In genomic region chr11:74838971-74839370, GRCm38 (mm10) we compare ENCODE assay signal across 8 mouse cellular contexts. TPM values are rescaled to one million over a fixed set of nuclear protein-coding genes. Genes with fewer than 3 reads are reported as not detected.
DNase-seq lines count a peak whose midpoint lies in the region; ATAC-seq and TF ChIP-seq lines count a peak whose summit lies in the region.

No protein-coding gene starts in this region.

- TF ChIP-seq CTCF in hindbrain, postnatal 0 days (IDR thresholded peaks at IDR 0.05; ENCODE audit: low read depth), result no peak

- TF ChIP-seq POLR2A in limb, embryonic 14.5 days (IDR thresholded peaks at IDR 0.05; ENCODE audit: borderline replicate concordance, extremely low read depth, insufficient read depth, insufficient read length), result no peak

- no peaks in the 10 kb centered on the region for H3K27me3 ChIP-seq in hindbrain, postnatal 0 days (ENCODE audit: insufficient read depth, low read length)
- no peaks in the 10 kb centered on the region for H3K27me3 ChIP-seq in limb, embryonic 14.5 days (ENCODE audit: control insufficient read depth, insufficient read depth, low read length)
- H3K27me3 ChIP-seq in midbrain, embryonic 14.5 days (ENCODE audit: control insufficient read depth, insufficient read depth, low read length), result no peaks in the 10 kb centered on the region

- peak; percentile 69 to 78 for DNase-seq in right cerebral cortex, adult 2 months (ENCODE audit: low spot score in 2 of 2)
- DNase-seq in right cerebral cortex, postnatal 25 days, result no peak
- DNase-seq in c-Kit-positive CD71-negative TER-119-negative erythroid progenitor cells, embryonic 14.5 days (ENCODE audit: low read depth), result peak; percentile 66
- peak; percentile 49 to 60 for DNase-seq in gastrocnemius, adult 8-10 months (ENCODE audit: low spot score in 2 of 2)
- DNase-seq in hindbrain, postnatal 0 days (ENCODE audit: low spot score), result peak; percentile 40
- DNase-seq in limb, embryonic 14.5 days (ENCODE audit: low spot score), result peak; percentile 55
- peak; percentile 36 for DNase-seq in midbrain, embryonic 14.5 days
- peak; percentile 66 for DNase-seq in thymus, postnatal 0 days (ENCODE audit: low spot score)

- peak overlapping the region; percentile 83; the same call in 1 of the 2 replicates for H3K27ac ChIP-seq in hindbrain, postnatal 0 days
- peak overlapping the region; percentile 95 for H3K27ac ChIP-seq in limb, embryonic 14.5 days (replicated peaks; ENCODE audit: low read depth, low read length)
- peak overlapping the region; percentile 89 for H3K27ac ChIP-seq in midbrain, embryonic 14.5 days (replicated peaks; ENCODE audit: low read depth, low read length)

- peaks cover 13% of the 10 kb centered on the region; the same call in 1 of the 2 replicates for H3K4me1 ChIP-seq in hindbrain, postnatal 0 days (ENCODE audit: insufficient read depth, low read length)
- peaks cover 22% of the 10 kb centered on the region; the same call in 1 of the 2 replicates for H3K4me1 ChIP-seq in limb, embryonic 14.5 days (ENCODE audit: control insufficient read depth, insufficient read depth, low read length)
- H3K4me1 ChIP-seq in midbrain, embryonic 14.5 days (ENCODE audit: control insufficient read depth, insufficient read depth, low read length), result peaks cover 10% of the 10 kb centered on the region

- H3K4me2 ChIP-seq in hindbrain, postnatal 0 days (ENCODE audit: low read depth, low read length), result peak overlapping the region; percentile 60
- peak overlapping the region; percentile 88 for H3K4me2 ChIP-seq in limb, embryonic 14.5 days (replicated peaks; ENCODE audit: low read depth, low read length, severe bottlenecking)
- peak overlapping the region; percentile 80 for H3K4me2 ChIP-seq in midbrain, embryonic 14.5 days (ENCODE audit: low read length)

- H3K9me3 ChIP-seq in hindbrain, postnatal 0 days (ENCODE audit: low read length), result no peaks in the 10 kb centered on the region
- H3K9me3 ChIP-seq in limb, embryonic 14.5 days (ENCODE audit: control insufficient read depth, low read length), result no peaks in the 10 kb centered on the region
- H3K9me3 ChIP-seq in midbrain, embryonic 14.5 days (ENCODE audit: control insufficient read depth, low read length), result no peaks in the 10 kb centered on the region

- H3K36me3 ChIP-seq in hindbrain, postnatal 0 days (ENCODE audit: insufficient read depth, low read length), result peaks cover 7% of the 10 kb centered on the region; the same call in 1 of the 2 replicates
- H3K36me3 ChIP-seq in limb, embryonic 14.5 days (ENCODE audit: control insufficient read depth, insufficient read depth, low read length), result peaks cover 37% of the 10 kb centered on the region
- peaks cover 36% of the 10 kb centered on the region for H3K36me3 ChIP-seq in midbrain, embryonic 14.5 days (ENCODE audit: control insufficient read depth, insufficient read depth, low read length)

- no peak for ATAC-seq in hindbrain, postnatal 0 days
- no peak for ATAC-seq in limb, embryonic 14.5 days (ENCODE audit: low FRiP score, low read depth)
- no peak for ATAC-seq in midbrain, embryonic 14.5 days (ENCODE audit: low FRiP score, low TSS enrichment)

- 46% methylated on average over 6 of the region's 6 CpGs for WGBS in hindbrain, postnatal 0 days
- whole genome bisulfite sequencing in limb, embryonic 14.5 days, result 43% methylated on average over 6 of the region's 6 CpGs
- WGBS in midbrain, embryonic 14.5 days, result 49% methylated on average over 6 of the region's 6 CpGs

- 0 out of 2 replicates have a peak overlapping the region, but pooled peaks have one; percentile 50 for H3K9ac ChIP-seq in hindbrain, postnatal 0 days (replicated peaks; ENCODE audit: low read length)
- H3K9ac ChIP-seq in limb, embryonic 14.5 days (ENCODE audit: low read depth, low read length, severe bottlenecking), result no peak overlapping the region
- H3K9ac ChIP-seq in midbrain, embryonic 14.5 days (replicated peaks; ENCODE audit: low read length), result peak overlapping the region; percentile 59; the same call in 1 of the 2 replicates

- H3K4me3 ChIP-seq in hindbrain, postnatal 0 days (ENCODE audit: low read length), result peak overlapping the region; percentile 46
- peak overlapping the region; percentile 54 for H3K4me3 ChIP-seq in limb, embryonic 14.5 days (replicated peaks; ENCODE audit: low read length)
- peak overlapping the region; percentile 49 for H3K4me3 ChIP-seq in midbrain, embryonic 14.5 days (replicated peaks; ENCODE audit: low read depth, low read length)

RNA-seq across cellular contexts. Expression of gene Mnt, which starts 8.3 kb away (rescaled TPM):
- 10 to 100 TPM in 1 of 4 experiments, 1 to 10 TPM in 3; 5.8 to 11.7 (median 7.8) TPM for total RNA-seq in gastrocnemius, adult 8-10 months (2022)
- 18.5 and 22.8 TPM in 2 replicates for total RNA-seq in hindbrain, postnatal 0 days (2014; rRNA removed)
- 7.0 and 8.4 TPM in 2 replicates for polyA plus RNA-seq in hindbrain, postnatal 0 days (2015; fragmentation: Nextera tagmentation; extraction: Ambion mirVana)
- polyA plus RNA-seq in limb, embryonic 14.5 days (2012; rRNA removed), result 17.9 and 25.0 TPM in 2 replicates
- 6.0 and 7.1 TPM in 2 replicates for polyA plus RNA-seq in limb, embryonic 14.5 days (2014; fragmentation: Nextera tagmentation; extraction: Ambion mirVana)
- 9.8 and 10.3 TPM in 2 replicates for polyA plus RNA-seq in midbrain, embryonic 14.5 days (2014; fragmentation: Nextera tagmentation; extraction: Ambion mirVana)
- 4.9 and 5.8 TPM in 2 replicates for polyA plus RNA-seq in thymus, postnatal 0 days (2015; fragmentation: Nextera tagmentation; extraction: Ambion mirVana)

RNA-seq across cellular contexts. Expression of gene Sgsm2, which starts 57.9 kb away (rescaled TPM):
- total RNA-seq in gastrocnemius, adult 8-10 months (2022), result 1 to 10 TPM; 1.3 to 2.0 (median 1.7) TPM
- total RNA-seq in hindbrain, postnatal 0 days (2014; rRNA removed), result 49.0 and 59.2 TPM in 2 replicates
- polyA plus RNA-seq in hindbrain, postnatal 0 days (2015; fragmentation: Nextera tagmentation; extraction: Ambion mirVana), result 21.2 and 21.3 TPM in 2 replicates
- 18.2 and 21.2 TPM in 2 replicates for polyA plus RNA-seq in limb, embryonic 14.5 days (2012; rRNA removed)
- 6.5 and 7.1 TPM in 2 replicates for polyA plus RNA-seq in limb, embryonic 14.5 days (2014; fragmentation: Nextera tagmentation; extraction: Ambion mirVana)
- 24.3 and 25.7 TPM in 2 replicates for polyA plus RNA-seq in midbrain, embryonic 14.5 days (2014; fragmentation: Nextera tagmentation; extraction: Ambion mirVana)
- polyA plus RNA-seq in thymus, postnatal 0 days (2015; fragmentation: Nextera tagmentation; extraction: Ambion mirVana), result 2.2 and 3.1 TPM in 2 replicates

RNA-seq across cellular contexts. Expression of gene Tsr1, which starts 58.9 kb away (rescaled TPM):
- total RNA-seq in gastrocnemius, adult 8-10 months (2022), result 10 to 100 TPM; 26.3 to 39.2 (median 28.2) TPM
- 20.3 and 34.1 TPM in 2 replicates for total RNA-seq in hindbrain, postnatal 0 days (2014; rRNA removed)
- polyA plus RNA-seq in hindbrain, postnatal 0 days (2015; fragmentation: Nextera tagmentation; extraction: Ambion mirVana), result 21.1 and 22.0 TPM in 2 replicates
- 31.3 and 37.0 TPM in 2 replicates for polyA plus RNA-seq in limb, embryonic 14.5 days (2012; rRNA removed)
- 49.6 and 50.0 TPM in 2 replicates for polyA plus RNA-seq in limb, embryonic 14.5 days (2014; fragmentation: Nextera tagmentation; extraction: Ambion mirVana)
- 25.6 and 31.0 TPM in 2 replicates for polyA plus RNA-seq in midbrain, embryonic 14.5 days (2014; fragmentation: Nextera tagmentation; extraction: Ambion mirVana)
- polyA plus RNA-seq in thymus, postnatal 0 days (2015; fragmentation: Nextera tagmentation; extraction: Ambion mirVana), result 39.5 and 41.4 TPM in 2 replicates
